Mouse (Mus musculus) liver, embryonic 11.5 days (tissue): ENCODE measurements around the gene Slx4ip. TPM values are rescaled to one million over a fixed set of nuclear protein-coding genes. Genes with fewer than 3 reads are reported as not detected.

Source experiments
- ATAC-seq: fragments of 200-750 bp; cut with Nextera tagmentation; replicated peaks from 2 replicates; pipeline ENCODE4 v1.8.0; 2017; ENCODE audit warnings: moderate number of reproducible peaks, mild to moderate bottlenecking, moderate TSS enrichment, moderate library complexity; ENCODE audit not compliant: low FRiP score
- DNase-seq: peaks from one replicate; pipeline ENCODE4 v3.0.0-alpha.2; 2017; ENCODE audit warnings: low spot score
- H3K27ac ChIP-seq: fragments of 300-500 bp; sonication (generic); 2 replicates; pipeline ENCODE4 v1.5.1; 2014; ENCODE audit warnings: mild to moderate bottlenecking, low read depth, low read length, control low read depth
- H3K27me3 ChIP-seq: fragments of 300-500 bp; sonication (generic); replicated peaks from 2 replicates; pipeline ENCODE4 v1.6.1; 2014; ENCODE audit warnings: low read length, mixed read lengths; ENCODE audit not compliant: control insufficient read depth, insufficient read depth
- H3K36me3 ChIP-seq: fragments of 300-500 bp; sonication (generic); 2 replicates; pipeline ENCODE4 v1.6.1; 2014; ENCODE audit warnings: mild to moderate bottlenecking, low read length, moderate library complexity, mixed read lengths; ENCODE audit not compliant: control insufficient read depth, insufficient read depth
- H3K4me1 ChIP-seq: fragments of 300-500 bp; sonication (generic); replicated peaks from 2 replicates; pipeline ENCODE4 v1.6.1; 2014; ENCODE audit warnings: low read length, mixed read lengths; ENCODE audit not compliant: control insufficient read depth, insufficient read depth
- H3K4me2 ChIP-seq: fragments of 300-500 bp; sonication (generic); 2 replicates; pipeline ENCODE4 v1.6.1; 2014; ENCODE audit warnings: mild to moderate bottlenecking, control low read depth, moderate library complexity
- H3K4me3 ChIP-seq: fragments of 300-500 bp; sonication (generic); 2 replicates; pipeline ENCODE4 v1.5.1; 2014; ENCODE audit warnings: low read depth, low read length, control low read depth
- H3K9ac ChIP-seq: fragments of 300-500 bp; sonication (generic); 2 replicates; pipeline ENCODE4 v1.6.1; 2014; ENCODE audit warnings: low read depth, low read length, control low read depth
- H3K9me3 ChIP-seq: fragments of 300-500 bp; sonication (generic); 2 replicates; pipeline ENCODE4 v1.6.1; 2016; ENCODE audit warnings: low read length, inconsistent platforms, mixed read lengths; ENCODE audit not compliant: control insufficient read depth
- WGBS: fragments of 180-500 bp; shearing (Covaris S2); extraction: QIAGEN DNeasy Blood & Tissue Kit; methylation state at CpG from one replicate; pipeline ENCODE4 v1.1.7; 2014; 5-methylcytosine and 5-hydroxymethylcytosine counted together
- polyA plus RNA-seq: library from polyadenylated mRNA; unstranded; fragments of >200 nt; fragmentation: Nextera tagmentation; extraction: Ambion mirVana; gene quantifications from 2 replicates; pipeline ENCODE4 v1.2.1, GENCODE M21; 2014

The Slx4ip gene
- polyA plus RNA-seq, 1 experiment from 2014 or later: 5.0 TPM

- Histone ChIP-seq H3K9ac (no peak overlapping the region), H3K4me1 (no peaks in the 10 kb centered on the region), H3K27me3 (no peaks in the 10 kb centered on the region), H3K4me3 (no peak overlapping the region), H3K9me3 (no peaks in the 10 kb centered on the region), H3K36me3 (no peaks in the 10 kb centered on the region), H3K4me2 (no peak overlapping the region), H3K27ac (no peak overlapping the region)
- 89% methylated on average over 3 of the region's 3 CpGs for WGBS
- DNase-seq: no peak
- ATAC-seq: no peak
Measured at GRCm38 (mm10) chr2:137064513-137064912, 173.5 kb downstream of the Slx4ip start.

GRCm38 (mm10) chr2:137067479-137068110, 176.6 kb downstream of the Slx4ip start:
- 90% methylated on average over 10 of the region's 10 CpGs for WGBS
- Histone ChIP-seq H3K4me1 (no peaks in the 10 kb centered on the region), H3K9ac (no peak overlapping the region), H3K4me2 (no peak overlapping the region), H3K27ac (no peak overlapping the region), H3K36me3 (no peaks in the 10 kb centered on the region), H3K9me3 (no peaks in the 10 kb centered on the region), H3K4me3 (no peak overlapping the region), H3K27me3 (no peaks in the 10 kb centered on the region)
- DNase-seq (no peak), ATAC-seq (no peak)

- Histone ChIP-seq H3K36me3 (no peaks in the 10 kb centered on the region), H3K4me2 (no peak overlapping the region), H3K9me3 (no peaks in the 10 kb centered on the region), H3K4me1 (no peaks in the 10 kb centered on the region), H3K9ac (no peak overlapping the region), H3K4me3 (no peak overlapping the region), H3K27me3 (no peaks in the 10 kb centered on the region), H3K27ac (no peak overlapping the region)
- ATAC-seq (no peak), DNase-seq (no peak)
- WGBS: 64% methylated on average over 16 of the region's 16 CpGs
Measured at GRCm38 (mm10) chr2:137073473-137074312, 182.7 kb downstream of the Slx4ip start.

- WGBS: 58% methylated on average over 1 of the region's 2 CpGs
- Histone ChIP-seq H3K9ac (no peak overlapping the region), H3K4me3 (no peak overlapping the region), H3K27me3 (no peaks in the 10 kb centered on the region), H3K27ac (no peak overlapping the region), H3K4me1 (no peaks in the 10 kb centered on the region), H3K4me2 (no peak overlapping the region), H3K36me3 (no peaks in the 10 kb centered on the region), H3K9me3 (no peaks in the 10 kb centered on the region)
- DNase-seq (no peak), ATAC-seq (no peak)
Measured at GRCm38 (mm10) chr2:137074313-137074620, 183.2 kb downstream of the Slx4ip start.

GRCm38 (mm10) chr2:137078771-137079170, 187.8 kb downstream of the Slx4ip start:
- no peak overlapping the region for H3K27ac ChIP-seq
- no peak overlapping the region for H3K9ac ChIP-seq
- no peaks in the 10 kb centered on the region for H3K27me3 ChIP-seq
- no peak overlapping the region for H3K4me2 ChIP-seq
- peak; percentile 17 for DNase-seq
- H3K9me3 ChIP-seq: no peaks in the 10 kb centered on the region
- H3K36me3 ChIP-seq: no peaks in the 10 kb centered on the region
- 87% methylated on average over 4 of the region's 4 CpGs for WGBS
- no peaks in the 10 kb centered on the region for H3K4me1 ChIP-seq
- no peak for ATAC-seq
- H3K4me3 ChIP-seq: no peak overlapping the region

GRCm38 (mm10) chr2:137079721-137080320, 188.8 kb downstream of the Slx4ip start:
- Histone ChIP-seq H3K9ac (no peak overlapping the region), H3K36me3 (no peaks in the 10 kb centered on the region), H3K9me3 (no peaks in the 10 kb centered on the region), H3K4me1 (no peaks in the 10 kb centered on the region), H3K4me3 (no peak overlapping the region), H3K4me2 (no peak overlapping the region), H3K27ac (no peak overlapping the region), H3K27me3 (no peaks in the 10 kb centered on the region)
- ATAC-seq: no peak
- peak; percentile 25 for DNase-seq
- WGBS: 54% methylated on average over 10 of the region's 10 CpGs

GRCm38 (mm10) chr2:137080468-137080867, 189.4 kb downstream of the Slx4ip start:
- no peaks in the 10 kb centered on the region for H3K4me1 ChIP-seq
- no peak overlapping the region for H3K9ac ChIP-seq
- H3K27ac ChIP-seq: no peak overlapping the region
- no peak overlapping the region for H3K4me2 ChIP-seq
- H3K9me3 ChIP-seq: no peaks in the 10 kb centered on the region
- ATAC-seq (no peak), DNase-seq (no peak)
- no peaks in the 10 kb centered on the region for H3K27me3 ChIP-seq
- no peak overlapping the region for H3K4me3 ChIP-seq
- H3K36me3 ChIP-seq: no peaks in the 10 kb centered on the region
- WGBS: 70% methylated on average over 6 of the region's 6 CpGs

- Histone ChIP-seq H3K4me2 (no peak overlapping the region), H3K9ac (no peak overlapping the region), H3K27ac (no peak overlapping the region), H3K4me1 (no peaks in the 10 kb centered on the region), H3K9me3 (no peaks in the 10 kb centered on the region), H3K36me3 (no peaks in the 10 kb centered on the region), H3K4me3 (no peak overlapping the region), H3K27me3 (no peaks in the 10 kb centered on the region)
- WGBS: 82% methylated on average over 7 of the region's 7 CpGs
- DNase-seq (no peak), ATAC-seq (no peak)
Measured at GRCm38 (mm10) chr2:137081001-137081400, 190.0 kb downstream of the Slx4ip start.
